ENCODE assay signal across 21 mouse cellular contexts in the genomic region with DNA sequence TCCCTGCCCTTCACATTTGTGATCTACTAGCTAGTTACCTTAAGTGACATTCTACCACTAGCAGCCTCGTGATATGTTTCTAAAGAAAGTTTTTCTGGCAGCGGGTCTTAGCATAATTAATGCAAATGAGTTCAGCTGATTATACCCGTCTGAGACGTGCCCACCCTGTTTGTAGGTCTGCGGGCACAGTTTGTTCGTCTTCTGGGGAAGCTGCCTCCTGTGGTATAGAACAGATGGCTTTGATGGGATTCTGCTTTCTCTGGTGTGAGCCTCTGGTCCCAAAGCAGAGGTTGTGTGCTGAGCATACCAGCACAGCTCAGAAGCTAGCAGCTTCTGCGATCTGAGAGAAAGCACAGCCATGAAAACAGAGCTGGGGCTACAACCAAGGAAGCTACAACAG.
DNase-seq lines count a peak whose midpoint lies in the region; ATAC-seq lines count a peak whose summit lies in the region.
"Had no signal": no experiment of that assay in that cellular context is flagged by ENCODE, and none has a peak within 500 bp of the region (broad histone marks: within the 10 kb centered on the region; RNA-seq: fewer than 3 reads in every experiment).

No protein-coding gene starts in this region.

- H3K4me2 ChIP-seq in hindbrain, embryonic 13.5 days = no peak overlapping the region
- H3K4me2 ChIP-seq in midbrain, embryonic 13.5 days (replicated peaks) = no peak overlapping the region
- no peak overlapping the region for H3K4me2 ChIP-seq in midbrain, embryonic 11.5 days
- H3K4me2 ChIP-seq: heart, embryonic 11.5 days; limb, embryonic 13.5 days had no signal

- DNase-seq in hindbrain, embryonic 10.5 days (ENCODE audit: low spot score) = no peak
- no peak for DNase-seq in midbrain, embryonic 11.5 days (ENCODE audit: low spot score, missing footprints)
- peak; percentile 18 for DNase-seq in brain, embryonic 18.5 days (ENCODE audit: low read depth, low spot score)
- DNase-seq in layer of hippocampus, adult 9-11 months = peak; percentile 53
- no peak for DNase-seq in spleen, postnatal 14 days (ENCODE audit: low spot score in 2 of 2)
- DNase-seq: adrenal gland, adult 2 months; B cell, adult 2 months; cerebellum, adult 9-11 months; gastrocnemius, postnatal 25 days; heart, postnatal 4 days; kidney, adult 8-10 months; liver, postnatal 0 days; spleen, adult 18-20 months; thymus, postnatal 4 days had no signal

- H3K9ac ChIP-seq in hindbrain, embryonic 13.5 days = no peak overlapping the region
- H3K9ac ChIP-seq in midbrain, embryonic 13.5 days (replicated peaks) = no peak overlapping the region
- H3K9ac ChIP-seq in midbrain, embryonic 11.5 days (ENCODE audit: low read length) = no peak overlapping the region
- H3K9ac ChIP-seq: limb, embryonic 13.5 days; liver, postnatal 0 days had no signal

- H3K4me1 ChIP-seq in hindbrain, embryonic 13.5 days (replicated peaks) = no peaks in the 10 kb centered on the region
- no peaks in the 10 kb centered on the region for H3K4me1 ChIP-seq in hindbrain, embryonic 10.5 days (replicated peaks)
- H3K4me1 ChIP-seq in midbrain, embryonic 13.5 days (replicated peaks) = 0 out of 2 replicates have a peak, but pooled peaks cover 5% of the 10 kb centered on the region
- H3K4me1 ChIP-seq in midbrain, embryonic 11.5 days (ENCODE audit: control insufficient read depth, insufficient read depth, low read length) = no peaks in the 10 kb centered on the region
- H3K4me1 ChIP-seq: embryonic facial prominence, embryonic 10.5 days; limb, embryonic 13.5 days had no signal

- WGBS in hindbrain, embryonic 13.5 days = 45% methylated on average over 7 of the region's 7 CpGs
- WGBS in hindbrain, embryonic 10.5 days = 70% methylated on average over 7 of the region's 7 CpGs
- 28% methylated on average over 7 of the region's 7 CpGs for WGBS in midbrain, embryonic 13.5 days
- 57% methylated on average over 7 of the region's 7 CpGs for WGBS in midbrain, embryonic 11.5 days

- H3K9me3 ChIP-seq in hindbrain, embryonic 13.5 days = no peaks in the 10 kb centered on the region
- H3K9me3 ChIP-seq in hindbrain, embryonic 10.5 days = no peaks in the 10 kb centered on the region
- H3K9me3 ChIP-seq in midbrain, embryonic 13.5 days = no peaks in the 10 kb centered on the region
- H3K9me3 ChIP-seq in midbrain, embryonic 11.5 days (ENCODE audit: control insufficient read depth, low read length) = no peaks in the 10 kb centered on the region
- H3K9me3 ChIP-seq: embryonic facial prominence, embryonic 10.5 days; limb, embryonic 13.5 days had no signal

- H3K27me3 ChIP-seq in hindbrain, embryonic 13.5 days = no peaks in the 10 kb centered on the region
- no peaks in the 10 kb centered on the region for H3K27me3 ChIP-seq in hindbrain, embryonic 10.5 days (ENCODE audit: insufficient read depth, poor library complexity, severe bottlenecking)
- H3K27me3 ChIP-seq in midbrain, embryonic 13.5 days = no peaks in the 10 kb centered on the region
- H3K27me3 ChIP-seq in midbrain, embryonic 11.5 days (ENCODE audit: control insufficient read depth, insufficient read depth, low read length) = no peaks in the 10 kb centered on the region
- H3K27me3 ChIP-seq: limb, embryonic 13.5 days had no signal

- no peak overlapping the region; the same call in 1 of the 2 replicates for H3K27ac ChIP-seq in hindbrain, embryonic 13.5 days
- no peak overlapping the region for H3K27ac ChIP-seq in hindbrain, embryonic 10.5 days
- no peak overlapping the region for H3K27ac ChIP-seq in midbrain, embryonic 13.5 days
- H3K27ac ChIP-seq in midbrain, embryonic 11.5 days (ENCODE audit: low read depth, low read length) = no peak overlapping the region
- H3K27ac ChIP-seq: embryonic facial prominence, embryonic 10.5 days; limb, embryonic 13.5 days; macrophage; stomach, postnatal 0 days had no signal

- ATAC-seq in hindbrain, embryonic 13.5 days (ENCODE audit: low FRiP score) = peak; percentile 63; the same call in 1 of the 2 replicates
- peak; percentile 45; the same call in 1 of the 2 replicates for ATAC-seq in midbrain, embryonic 13.5 days
- no peak for ATAC-seq in midbrain, embryonic 11.5 days (ENCODE audit: low FRiP score)
- ATAC-seq: liver, postnatal 0 days had no signal

- no peaks in the 10 kb centered on the region for H3K36me3 ChIP-seq in hindbrain, embryonic 13.5 days
- no peaks in the 10 kb centered on the region for H3K36me3 ChIP-seq in hindbrain, embryonic 10.5 days
- no peaks in the 10 kb centered on the region for H3K36me3 ChIP-seq in midbrain, embryonic 13.5 days
- no peaks in the 10 kb centered on the region for H3K36me3 ChIP-seq in midbrain, embryonic 11.5 days (ENCODE audit: control insufficient read depth, insufficient read depth, low read length)
- H3K36me3 ChIP-seq: embryonic facial prominence, embryonic 10.5 days; limb, embryonic 13.5 days had no signal

- H3K4me3 ChIP-seq in hindbrain, embryonic 13.5 days = no peak overlapping the region
- no peak overlapping the region for H3K4me3 ChIP-seq in hindbrain, embryonic 10.5 days
- H3K4me3 ChIP-seq in midbrain, embryonic 13.5 days (replicated peaks) = no peak overlapping the region
- no peak overlapping the region for H3K4me3 ChIP-seq in midbrain, embryonic 11.5 days (ENCODE audit: low read depth, low read length)
- H3K4me3 ChIP-seq: embryonic facial prominence, embryonic 10.5 days; limb, embryonic 13.5 days had no signal

Comparison
In these comparisons a context has a peak if more than half of its experiments do, and no peak if none do; other contexts are left out.
1. DNase-seq: peak in brain, embryonic 18.5 days (single experiment) and layer of hippocampus, adult 9-11 months (single experiment); none in hindbrain, embryonic 10.5 days (single experiment), midbrain, embryonic 11.5 days (single experiment) and spleen, postnatal 14 days (0 of 2).